Mouse (Mus musculus) neural tube, embryonic 10.5 days (tissue): ENCODE results near the gene Urm1.

Source experiments
- DNase-seq: peaks from one replicate; pipeline ENCODE4 v3.0.0-alpha.2; 2017; ENCODE audit warnings: low spot score; ENCODE audit errors: extremely low spot score

Gene Urm1

DNA sequence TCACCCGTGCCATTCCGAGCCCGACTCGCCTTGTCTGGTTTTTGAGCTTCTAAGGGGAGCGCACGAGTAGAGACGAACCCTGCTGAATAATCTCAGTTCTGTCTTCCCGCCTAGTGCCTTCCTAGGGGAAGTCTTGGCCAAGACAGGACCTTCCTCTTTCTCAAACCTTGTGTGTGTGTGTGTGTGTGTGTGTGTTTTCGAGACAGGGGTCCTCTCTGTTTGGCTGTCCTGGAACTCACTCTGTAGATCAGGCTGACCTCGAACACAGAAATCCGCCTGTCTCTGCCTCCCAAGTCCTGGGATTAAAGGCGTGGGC is 7.8 kb downstream of the Urm1 start:
- DNase-seq = no peak

DNA sequence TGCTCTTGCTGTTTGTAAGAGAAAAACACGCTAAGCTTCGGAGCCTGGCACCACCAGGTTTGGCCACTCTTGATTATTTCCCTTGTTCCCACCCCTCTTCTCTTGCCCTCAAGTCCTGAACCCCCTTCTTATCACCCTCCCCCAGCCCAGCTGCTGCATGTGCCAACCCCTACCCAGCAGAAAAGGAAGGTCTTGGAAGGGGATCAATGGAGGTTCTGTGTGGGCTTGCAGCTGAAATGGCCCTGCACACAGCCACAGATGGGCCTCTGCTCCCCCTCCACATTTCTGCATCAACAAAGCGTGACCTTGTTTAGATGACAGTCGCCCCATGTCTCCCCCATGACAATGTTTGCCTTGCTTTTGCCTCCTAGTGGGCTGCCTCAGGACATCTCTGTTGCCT is 11.2 kb downstream of the Urm1 start:
- DNase-seq = no peak

DNA sequence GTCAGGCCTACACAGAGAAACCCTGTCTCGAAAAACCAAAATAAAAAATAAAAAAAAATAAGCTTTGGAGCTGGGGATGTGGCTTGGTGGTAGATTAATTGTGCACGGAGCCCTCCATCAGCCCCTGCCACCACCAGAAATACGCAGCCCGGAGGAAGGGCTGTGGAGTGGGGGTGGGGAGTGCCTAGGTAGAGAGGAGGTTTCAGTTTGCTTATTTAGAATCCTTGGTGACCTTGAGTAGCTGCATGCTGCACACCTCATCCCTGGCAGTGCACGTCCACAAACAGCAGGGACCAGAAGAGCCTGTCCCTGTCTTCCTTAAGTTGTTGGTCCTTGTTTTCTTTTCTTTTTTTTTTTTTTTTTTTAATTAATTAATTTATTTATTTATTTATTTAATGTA is 13.9 kb downstream of the Urm1 start:
- DNase-seq = no peak

DNA sequence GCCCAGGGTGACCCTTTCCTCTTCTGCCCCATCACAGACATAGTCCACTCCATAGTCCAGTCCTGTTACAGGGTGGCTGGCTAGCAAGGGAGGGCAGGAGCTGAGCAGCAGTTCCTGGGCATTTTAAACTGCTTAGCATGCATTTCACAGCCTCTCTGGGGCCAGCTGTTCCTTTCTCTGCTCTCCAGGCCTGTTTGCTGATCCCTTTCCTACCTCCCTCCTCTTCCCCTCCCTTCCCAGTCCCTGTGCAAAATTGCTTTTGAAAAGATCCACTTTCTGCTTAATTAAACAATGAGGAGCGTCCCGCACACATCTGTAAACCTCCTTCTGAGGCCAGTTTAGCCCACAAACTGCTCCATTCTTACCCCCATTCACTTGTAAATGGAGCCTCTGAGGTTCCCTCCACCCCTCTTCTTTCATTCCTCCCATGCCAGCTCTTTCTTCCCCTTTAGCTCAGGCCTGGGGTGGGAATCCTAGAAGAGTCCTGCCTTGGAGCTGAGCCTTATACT is 15.6 kb downstream of the Urm1 start:
- DNase-seq = peak; percentile 42

DNA sequence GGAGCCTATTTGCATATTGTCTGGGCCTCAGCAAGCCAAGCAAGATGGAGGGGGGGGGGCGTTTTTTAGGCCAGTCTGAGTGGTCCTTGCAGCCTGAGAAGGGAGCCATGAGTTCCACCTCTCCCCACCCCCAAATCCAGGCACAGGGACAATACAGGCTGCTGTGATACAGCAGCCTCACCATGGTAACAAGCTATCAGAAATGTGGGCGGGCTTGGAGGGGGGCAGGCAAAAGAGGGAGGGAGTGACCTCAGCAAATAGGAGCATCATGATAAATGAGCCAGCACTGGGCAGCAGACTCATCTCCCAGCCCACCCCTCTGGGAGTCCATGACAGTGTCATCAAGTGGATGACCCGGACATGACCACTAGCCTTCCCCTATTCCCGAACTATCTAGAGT is 19.6 kb downstream of the Urm1 start:
- peak; percentile 79 for DNase-seq

DNA sequence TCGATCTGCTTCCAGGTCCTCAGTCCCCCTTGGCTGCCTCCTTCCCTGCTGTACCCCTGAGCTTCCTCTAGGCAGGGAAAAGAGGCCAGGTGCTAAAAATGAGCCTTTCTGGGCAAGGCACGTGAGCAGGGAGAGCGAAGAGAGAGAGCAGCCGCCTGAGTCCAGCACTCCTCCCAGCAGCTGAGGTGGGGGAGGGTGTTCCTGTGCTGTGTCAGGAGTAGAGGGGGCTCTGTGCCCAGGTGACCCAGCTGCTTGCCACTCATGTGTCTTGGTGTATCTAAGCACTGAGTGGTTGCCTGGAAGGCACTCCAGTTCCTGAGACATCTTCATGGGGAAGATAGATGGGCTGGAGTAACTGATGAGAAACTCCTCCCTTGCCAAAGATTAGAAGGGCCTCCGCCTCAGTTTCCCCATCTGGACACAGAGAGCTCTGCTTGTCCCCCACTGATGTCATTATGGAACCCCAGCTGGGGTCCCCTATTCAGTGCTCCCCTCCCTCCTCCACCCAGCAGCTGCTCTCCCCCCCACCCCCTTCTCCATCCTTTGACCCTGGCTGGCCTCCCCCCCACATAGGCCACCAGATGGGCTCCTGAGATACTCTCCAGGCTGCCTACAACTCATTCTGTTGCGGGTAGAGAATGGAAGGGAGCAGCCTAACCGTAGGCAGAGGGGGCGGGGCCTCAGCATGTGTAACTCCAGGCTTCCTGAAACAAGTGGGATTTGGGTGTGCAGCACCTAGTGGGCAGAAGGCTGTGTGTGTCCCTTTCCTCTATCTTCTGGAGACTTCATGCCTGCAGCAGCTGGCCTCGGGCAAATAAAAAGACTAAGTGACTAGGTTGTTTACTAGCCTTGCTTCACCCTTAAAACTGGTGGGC is 23.6 kb downstream of the Urm1 start:
- DNase-seq = peak; percentile 66

DNA sequence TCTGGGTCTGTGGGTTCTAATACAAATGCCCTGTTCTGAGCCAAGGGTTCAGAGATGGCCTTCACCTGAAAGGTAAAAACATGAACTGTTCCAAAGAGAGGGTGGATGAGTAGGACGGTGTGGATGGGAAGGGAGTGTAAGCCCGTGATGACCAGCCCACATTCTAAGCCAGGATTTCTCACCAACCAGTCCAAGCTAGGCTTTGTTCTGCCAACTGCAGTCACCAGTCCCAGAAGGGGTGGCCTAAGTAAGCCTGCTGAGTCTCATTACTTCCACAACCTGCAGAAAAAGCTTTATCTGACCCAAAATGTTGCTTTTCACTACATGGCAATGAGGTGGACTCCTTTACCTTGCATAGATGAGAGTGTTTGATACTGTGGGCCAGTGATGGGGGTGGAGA is 24.2 kb downstream of the Urm1 start:
- no peak for DNase-seq

DNA sequence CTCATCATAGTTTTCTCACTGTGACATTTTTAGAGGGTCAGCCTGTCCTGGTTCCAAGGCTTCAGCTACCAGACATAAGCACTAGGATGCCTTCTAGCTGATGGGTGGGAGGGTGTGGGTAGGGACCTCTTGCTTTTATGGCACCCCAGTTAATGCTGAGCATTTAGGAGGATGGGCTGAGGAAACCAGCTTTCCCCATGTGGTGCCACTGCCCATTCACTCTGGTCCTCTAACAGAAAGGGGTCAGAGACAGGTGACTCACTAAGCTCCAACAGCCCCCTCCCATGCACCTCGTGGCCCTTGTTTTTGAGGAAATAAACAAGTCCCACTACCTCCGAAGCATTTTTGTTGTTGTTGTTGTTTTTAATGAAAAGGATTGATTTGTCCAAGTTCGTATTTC is 24.8 kb downstream of the Urm1 start:
- DNase-seq = peak; percentile 37

DNA sequence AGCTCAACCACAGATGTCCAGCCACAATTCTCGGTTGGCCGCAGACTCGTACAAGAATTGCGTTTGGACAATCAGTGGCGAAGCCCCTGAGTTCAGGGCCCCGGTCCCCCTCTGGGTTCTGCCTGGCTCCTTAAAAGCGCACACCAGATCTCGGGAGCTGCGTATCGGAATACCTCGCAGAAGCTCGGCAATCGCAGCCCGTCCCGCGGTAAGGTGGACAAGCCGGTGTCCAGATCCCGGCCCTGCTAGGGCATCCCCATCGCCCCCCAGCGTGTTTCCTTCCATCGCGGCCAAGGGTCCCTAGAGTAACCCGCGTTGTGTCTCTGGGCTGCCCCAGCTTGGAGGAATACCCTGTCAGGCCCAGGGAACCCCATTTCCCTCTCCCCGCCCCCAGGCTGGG is 25.8 kb downstream of the Urm1 start:
- DNase-seq = no peak

DNA sequence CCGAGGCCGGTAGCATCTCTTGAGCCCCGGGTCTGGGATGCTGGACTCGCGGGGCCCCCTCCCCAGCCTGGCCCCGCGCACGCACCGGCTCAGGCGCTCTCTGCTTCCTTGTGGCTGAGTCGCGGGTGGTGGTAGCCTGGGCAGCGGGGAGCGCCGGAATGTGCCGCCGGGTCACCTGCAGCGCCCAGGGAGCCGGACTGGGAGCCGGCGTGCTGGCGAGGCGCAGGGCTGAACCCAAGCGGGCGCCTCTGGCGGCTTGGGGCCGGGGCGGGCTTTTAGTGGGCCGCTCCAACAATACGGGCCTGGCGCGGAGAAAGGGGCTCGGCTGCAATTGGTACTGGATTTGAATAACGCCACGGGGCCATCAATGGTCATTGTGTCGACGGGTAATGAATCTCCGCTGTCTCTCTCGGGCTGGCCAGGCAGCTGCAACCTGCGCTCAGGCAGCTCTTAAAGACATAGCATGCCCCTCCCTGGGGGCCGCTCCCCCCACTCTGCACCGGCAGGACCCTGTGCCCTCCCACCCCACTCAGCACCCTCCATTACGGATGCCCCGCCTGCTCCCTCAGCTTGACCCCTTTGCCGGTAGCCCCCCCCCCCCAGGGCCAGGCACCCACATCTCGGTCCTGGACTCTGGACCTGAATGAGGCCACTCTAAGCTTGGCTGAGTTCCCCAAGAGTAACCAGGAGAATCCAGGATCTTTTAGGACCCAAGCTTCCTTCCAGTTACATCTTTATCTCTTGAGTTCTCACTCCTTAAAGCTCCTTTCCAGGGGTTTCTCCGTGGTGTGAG is 26.4 kb downstream of the Urm1 start:
- DNase-seq = peak; percentile 83

DNA sequence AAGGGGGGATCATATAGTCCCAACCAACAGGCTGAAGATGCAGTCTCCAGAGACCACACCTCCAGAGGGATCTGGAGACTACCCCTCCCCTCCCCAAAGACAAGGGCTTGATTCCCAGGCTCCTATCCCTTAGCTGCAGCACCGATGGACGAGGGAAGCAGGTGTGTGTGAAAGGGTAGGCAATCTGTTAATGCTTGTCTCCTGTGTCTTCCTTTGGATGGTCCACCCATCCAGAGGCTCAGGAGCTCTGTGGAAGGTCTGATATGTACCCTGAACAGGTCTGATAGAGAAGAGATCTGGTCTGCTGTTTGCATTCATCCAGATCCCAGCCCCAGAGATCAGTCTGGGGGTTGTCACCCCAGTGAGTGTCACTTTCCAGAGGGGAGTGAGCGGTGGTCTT is 27.0 kb downstream of the Urm1 start:
- DNase-seq = peak; percentile 33

DNA sequence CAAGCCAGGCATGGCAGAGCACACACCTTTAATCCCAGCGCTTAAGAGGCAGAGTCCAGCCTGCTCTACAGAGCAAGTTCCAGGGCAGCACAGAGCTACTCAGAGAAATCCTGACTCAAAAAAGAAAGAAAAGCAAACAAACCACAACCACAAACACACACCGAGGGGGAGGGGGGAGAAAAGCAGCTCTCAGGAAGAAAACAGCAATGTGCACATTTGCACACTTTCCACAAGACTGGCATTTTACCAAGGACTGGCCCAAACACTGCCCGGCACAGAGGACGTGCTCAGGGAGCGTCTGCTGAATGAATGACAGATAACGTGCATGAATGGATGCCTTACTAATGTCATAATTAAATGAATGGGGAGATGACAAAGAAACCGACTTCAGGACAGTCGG is 29.2 kb downstream of the Urm1 start:
- no peak for DNase-seq

DNA sequence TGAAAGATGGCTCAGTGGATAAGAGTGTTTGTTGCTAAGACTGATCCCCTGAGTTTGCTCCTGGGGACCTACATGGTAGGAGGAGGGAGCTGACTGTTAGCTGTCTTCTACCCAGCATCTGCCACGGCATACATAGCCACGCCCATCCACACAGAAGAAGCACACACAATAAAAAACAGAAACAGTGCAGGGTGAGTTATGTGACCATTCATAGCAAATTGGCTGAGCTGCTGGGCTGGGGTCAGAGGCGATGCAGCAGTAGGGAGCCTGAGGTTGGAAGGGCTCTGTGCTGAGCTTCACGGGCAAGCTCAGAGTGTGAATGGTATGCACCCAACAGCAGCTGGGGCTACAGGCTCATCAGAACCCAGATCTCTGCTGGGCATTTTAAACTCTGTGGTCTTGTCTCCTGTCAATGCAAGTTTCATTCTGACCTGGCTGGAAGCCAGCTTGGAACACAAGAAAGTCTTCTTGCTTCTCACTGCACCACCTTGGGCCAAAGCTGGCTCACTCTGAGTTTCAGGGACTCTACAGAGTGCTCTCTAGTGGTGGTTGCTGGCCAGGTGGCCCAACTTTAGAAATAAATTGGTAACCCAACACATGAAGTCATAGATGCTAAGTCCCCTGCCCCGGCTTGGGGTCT is 30.1 kb downstream of the Urm1 start:
- DNase-seq = peak; percentile 25

DNA sequence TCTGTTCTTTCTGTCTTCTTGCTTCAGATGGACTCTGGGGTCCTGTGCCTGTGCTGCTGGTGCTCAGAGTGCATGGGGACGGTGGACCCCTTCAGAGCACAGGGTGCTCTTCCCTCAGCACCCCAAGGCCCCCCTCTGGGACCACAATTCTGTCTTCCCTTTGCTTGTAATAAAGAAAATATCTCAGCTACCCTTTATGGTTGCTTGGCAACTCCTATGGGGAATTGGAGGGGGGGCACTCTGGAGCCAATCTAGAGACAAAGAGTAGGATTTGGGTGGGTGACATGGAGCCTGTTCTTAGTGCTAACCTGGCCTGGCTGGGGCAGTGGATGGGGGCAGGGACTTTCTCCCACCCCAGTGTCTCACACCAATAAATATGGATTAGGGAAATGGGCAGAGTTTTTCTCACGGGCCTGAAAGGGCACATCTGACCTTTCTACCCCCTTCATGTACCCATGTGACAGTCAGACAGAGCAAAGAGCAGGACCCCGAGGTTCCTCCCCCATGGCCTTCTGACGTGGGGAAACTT is 33.1 kb downstream of the Urm1 start:
- peak; percentile 48 for DNase-seq

DNA sequence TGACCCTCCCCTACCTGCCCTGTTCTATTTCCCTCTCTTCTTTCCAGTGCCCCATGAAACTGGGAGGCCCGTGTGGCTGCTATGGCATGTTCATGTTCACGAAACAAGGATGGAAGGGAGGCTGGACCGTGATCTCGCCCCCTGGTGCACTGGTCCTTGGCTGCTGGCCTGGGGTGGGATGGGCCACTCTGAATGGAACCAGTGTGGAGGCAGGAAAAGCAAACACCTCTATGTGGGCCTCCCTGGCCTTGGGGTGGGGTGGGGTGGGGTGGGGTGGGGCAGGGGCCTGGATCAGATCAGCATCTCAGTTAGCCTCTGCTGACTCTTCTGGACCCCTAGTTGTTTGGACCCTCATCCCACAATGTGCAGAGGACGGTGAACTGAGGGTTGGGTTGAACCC is 33.9 kb downstream of the Urm1 start:
- no peak for DNase-seq

DNA sequence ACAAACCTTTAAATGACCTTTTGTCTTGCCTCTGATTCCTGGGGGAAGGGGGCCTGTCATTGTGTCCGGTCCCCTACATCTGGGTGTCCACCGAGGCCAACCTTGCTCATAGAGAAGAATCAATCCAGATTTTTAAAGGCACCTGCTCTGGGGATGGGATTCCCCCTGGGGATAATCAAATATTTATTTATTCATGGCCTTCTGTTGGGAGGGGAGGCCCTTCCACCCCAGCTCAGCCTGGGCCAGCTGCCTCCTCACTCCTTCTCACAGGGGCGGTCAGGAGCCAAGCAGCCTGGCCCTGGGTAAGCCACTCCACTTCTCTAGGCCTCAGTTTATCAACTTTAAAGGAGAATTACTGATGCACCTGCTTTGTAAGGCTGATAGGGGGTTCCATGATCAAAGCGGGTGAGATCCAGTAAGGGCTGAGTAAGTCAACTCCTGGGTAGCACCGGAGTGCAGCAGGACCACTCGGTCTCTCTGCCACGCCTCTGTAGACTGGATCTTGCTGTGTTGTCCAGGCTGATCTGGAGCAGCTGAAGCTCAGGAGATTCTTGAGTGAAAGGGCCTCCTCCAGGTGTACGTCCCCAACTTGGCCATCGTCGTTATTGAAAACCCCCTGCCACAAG is 35.8 kb downstream of the Urm1 start:
- peak; percentile 40 for DNase-seq

DNA sequence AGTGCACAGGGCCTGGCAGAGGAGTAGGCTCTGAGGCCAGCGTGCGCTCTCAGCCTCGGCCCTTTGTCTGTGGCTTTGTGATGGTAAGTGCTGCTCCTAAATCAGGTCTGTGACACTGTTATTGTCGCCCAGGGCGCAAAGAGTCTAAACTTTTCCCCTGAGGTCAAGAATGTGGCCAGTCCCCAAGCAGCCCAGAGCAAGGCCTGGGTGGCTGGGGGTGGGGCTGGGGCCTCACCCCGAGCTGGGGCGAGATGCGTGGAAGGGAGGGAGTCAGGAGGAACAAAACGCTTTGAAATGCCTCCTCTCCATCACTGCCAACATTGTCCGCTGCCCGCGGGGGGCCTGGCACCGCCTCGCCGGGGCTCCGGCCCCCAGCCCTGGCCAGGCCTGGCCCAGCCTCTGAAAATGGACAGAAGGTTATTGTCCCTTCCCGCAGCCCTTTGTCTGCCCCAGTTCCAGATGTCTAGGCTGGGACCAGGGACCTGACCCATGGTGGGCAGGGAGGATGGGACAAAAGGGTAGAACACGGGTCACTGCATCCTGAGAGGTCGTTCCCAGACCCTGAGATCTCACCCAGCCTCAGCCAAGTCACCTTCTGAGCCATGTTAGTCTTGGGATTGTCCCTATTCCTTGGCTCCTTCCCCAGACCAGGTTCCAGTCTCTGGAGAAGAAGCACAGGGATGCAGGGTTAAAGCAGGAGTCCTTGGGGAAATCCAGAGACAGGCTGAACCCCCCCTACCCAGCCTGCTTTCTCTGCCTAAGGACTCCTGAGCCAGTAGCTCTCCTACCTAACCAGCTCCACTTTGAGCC is 36.8 kb downstream of the Urm1 start:
- peak; percentile 83 for DNase-seq

DNA sequence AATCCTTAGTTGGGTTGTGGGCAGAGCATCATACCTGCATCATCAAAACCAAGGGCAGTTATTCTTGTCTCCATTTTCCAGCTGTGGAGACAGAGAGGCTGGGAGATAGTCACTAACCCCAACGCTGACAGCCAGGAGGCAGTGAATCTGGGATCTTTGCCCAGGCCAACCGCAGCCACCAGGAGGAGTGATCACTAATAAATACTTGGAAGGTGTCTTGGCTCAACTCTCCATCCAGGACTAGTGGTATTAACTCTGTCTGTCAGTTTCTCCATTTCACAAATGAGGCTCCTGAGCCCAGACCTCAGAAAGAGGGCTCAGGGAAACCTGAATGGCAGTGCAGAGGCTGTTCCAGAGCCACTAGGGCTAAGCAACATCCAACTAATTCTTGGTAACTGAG is 37.5 kb downstream of the Urm1 start:
- DNase-seq = no peak

DNA sequence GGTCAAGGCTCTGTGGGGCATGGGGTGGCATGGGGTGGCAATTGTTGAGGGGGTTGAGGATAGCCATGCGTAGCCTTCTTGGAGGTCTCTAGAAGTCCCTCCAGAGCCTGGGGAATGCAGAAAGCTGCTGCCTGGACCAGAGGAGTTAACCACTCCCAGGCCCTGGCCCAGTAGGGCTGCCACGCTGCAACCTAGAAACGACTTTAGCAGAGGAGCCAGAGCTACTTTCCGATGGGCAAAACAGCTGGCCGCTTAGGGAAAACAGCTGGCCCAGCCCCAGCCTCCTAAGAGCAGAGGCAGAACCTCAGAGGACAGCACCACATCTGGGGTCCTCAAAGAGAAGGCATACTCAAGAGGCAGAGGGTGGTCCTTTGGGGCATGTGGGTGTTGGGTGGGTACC is 38.1 kb downstream of the Urm1 start:
- no peak for DNase-seq

DNA sequence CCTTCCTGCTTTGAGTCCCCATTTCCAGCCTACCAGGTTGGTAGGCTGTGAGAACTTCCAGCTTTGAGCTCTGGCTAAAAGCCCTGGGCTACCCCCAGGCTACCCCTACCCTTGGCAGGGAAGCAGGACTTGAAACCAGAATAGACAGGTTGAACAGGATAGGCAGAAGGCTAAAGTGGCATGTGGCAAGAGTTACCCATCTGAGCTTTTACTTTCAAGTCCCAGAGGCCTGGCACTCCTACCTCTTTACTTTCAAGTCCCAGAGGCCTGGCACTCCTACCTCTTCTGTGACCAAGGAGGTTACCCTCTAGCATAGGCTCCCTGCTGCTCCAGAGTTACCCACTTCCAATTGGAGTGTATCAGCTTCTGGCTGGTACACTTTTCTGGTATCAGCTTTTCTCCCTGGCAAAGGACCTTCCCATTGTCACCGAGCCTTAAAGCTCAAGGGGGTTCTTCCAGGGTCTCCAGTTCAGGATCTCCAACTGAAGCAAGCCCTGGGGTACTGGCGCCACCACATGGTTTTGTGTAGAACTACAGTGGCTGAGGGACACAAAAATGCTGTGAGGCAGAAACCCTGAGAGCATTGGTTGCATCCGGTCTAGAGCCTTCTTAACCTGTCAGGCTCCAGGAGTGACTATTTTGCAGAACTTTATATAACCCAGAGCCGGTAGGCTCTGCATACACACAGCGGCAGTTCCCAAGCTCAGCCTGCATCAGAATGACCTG is 39.0 kb downstream of the Urm1 start:
- DNase-seq = peak; percentile 81
